Comparison of ENCODE assay signal across 7 mouse cellular contexts in the genomic region with DNA sequence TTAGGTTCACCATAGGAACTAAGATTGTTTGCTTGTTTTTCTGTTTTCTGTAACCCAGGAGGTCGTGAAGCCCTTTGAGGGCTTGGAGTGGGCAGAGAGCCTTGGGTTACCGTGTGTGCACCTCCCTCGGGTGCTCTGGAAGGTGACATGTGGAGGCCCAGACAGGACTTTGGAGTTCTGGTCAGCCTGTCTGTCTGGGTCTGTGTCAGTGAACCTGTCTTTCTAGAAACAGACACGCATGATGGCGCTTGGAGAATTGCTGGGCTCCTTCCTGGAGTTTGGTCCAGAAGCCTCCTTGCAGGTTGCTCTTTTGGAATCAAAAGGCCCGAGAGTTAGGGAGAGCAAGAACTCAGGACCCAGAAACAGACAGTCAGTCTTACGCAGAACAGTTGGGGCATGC. TPM values are rescaled to one million over a fixed set of nuclear protein-coding genes. Genes with fewer than 3 reads are reported as not detected.
DNase-seq lines count a peak whose midpoint lies in the region; ATAC-seq and TF ChIP-seq lines count a peak whose summit lies in the region.

No protein-coding gene starts in this region.

- no peak for TF ChIP-seq POLR2A in thymus, adult 2 months (IDR thresholded peaks at IDR 0.05; ENCODE audit: control insufficient read depth, extremely low read depth, insufficient read depth, low read length, poor library complexity)

- H3K36me3 ChIP-seq in thymus, adult 2 months (ENCODE audit: control insufficient read depth, insufficient read depth, low read length) = peaks cover 11% of the 10 kb centered on the region
- H3K36me3 ChIP-seq in forebrain, embryonic 16.5 days (ENCODE audit: control insufficient read depth, insufficient read depth) = peaks cover 23% of the 10 kb centered on the region
- peaks cover 67% of the 10 kb centered on the region for H3K36me3 ChIP-seq in neural tube, embryonic 13.5 days

- no peaks in the 10 kb centered on the region for H3K27me3 ChIP-seq in thymus, adult 2 months (ENCODE audit: control insufficient read depth, insufficient read depth, low read length)
- no peaks in the 10 kb centered on the region for H3K27me3 ChIP-seq in forebrain, embryonic 16.5 days (replicated peaks; ENCODE audit: control insufficient read depth, insufficient read depth, low read length)
- H3K27me3 ChIP-seq in neural tube, embryonic 13.5 days = no peaks in the 10 kb centered on the region

- H3K27ac ChIP-seq in thymus, adult 2 months (ENCODE audit: control insufficient read depth, insufficient read depth, low read length) = peak overlapping the region; percentile 34; the same call in 1 of the 2 replicates
- peak overlapping the region; percentile 85 for H3K27ac ChIP-seq in forebrain, embryonic 16.5 days (ENCODE audit: low read length)
- peak overlapping the region; percentile 97 for H3K27ac ChIP-seq in neural tube, embryonic 13.5 days (replicated peaks)

- WGBS in thymus, adult 2 months = 64% methylated on average over 7 of the region's 7 CpGs
- WGBS in forebrain, embryonic 16.5 days = 74% methylated on average over 7 of the region's 7 CpGs
- WGBS in neural tube, embryonic 13.5 days = 77% methylated on average over 7 of the region's 7 CpGs

- H3K4me2 ChIP-seq in forebrain, embryonic 16.5 days (ENCODE audit: low read length) = peak overlapping the region; percentile 56
- H3K4me2 ChIP-seq in neural tube, embryonic 13.5 days = peak overlapping the region; percentile 58

- no peak overlapping the region for H3K4me3 ChIP-seq in thymus, adult 2 months (ENCODE audit: control insufficient read depth, insufficient read depth, low read length)
- peak overlapping the region; percentile 53 for H3K4me3 ChIP-seq in forebrain, embryonic 16.5 days (replicated peaks; ENCODE audit: low read length)
- H3K4me3 ChIP-seq in neural tube, embryonic 13.5 days = peak overlapping the region; percentile 69

- H3K4me1 ChIP-seq in thymus, adult 2 months (replicated peaks; ENCODE audit: control insufficient read depth, insufficient read depth, low read length) = peaks cover 20% of the 10 kb centered on the region
- H3K4me1 ChIP-seq in forebrain, embryonic 16.5 days (replicated peaks; ENCODE audit: control insufficient read depth, insufficient read depth, low read length) = peaks cover 34% of the 10 kb centered on the region
- peaks cover 57% of the 10 kb centered on the region for H3K4me1 ChIP-seq in neural tube, embryonic 13.5 days (replicated peaks)

- no peak for DNase-seq in thymus, adult 2 months
- no peak for DNase-seq in thymus, postnatal 14 days
- DNase-seq in kidney, postnatal 10 days = peak; percentile 58
- no peak for DNase-seq in right cerebral cortex, postnatal 14 days
- DNase-seq in urinary bladder, adult 18-20 months (ENCODE audit: low spot score in 2 of 2) = no peak

- no peak for TF ChIP-seq CTCF in thymus, adult 2 months (IDR thresholded peaks at IDR 0.05; ENCODE audit: borderline replicate concordance, control insufficient read depth, extremely low read depth, insufficient read depth, low read length, poor library complexity)

- H3K9ac ChIP-seq in forebrain, embryonic 16.5 days (replicated peaks; ENCODE audit: low read depth, low read length) = peak overlapping the region; percentile 62
- peak overlapping the region; percentile 66 for H3K9ac ChIP-seq in neural tube, embryonic 13.5 days

- ATAC-seq in forebrain, embryonic 16.5 days = no peak
- peak; percentile 2; the same call in 1 of the 2 replicates for ATAC-seq in neural tube, embryonic 13.5 days (ENCODE audit: low read depth)

- no peaks in the 10 kb centered on the region for H3K9me3 ChIP-seq in forebrain, embryonic 16.5 days (ENCODE audit: control insufficient read depth, low read length)
- H3K9me3 ChIP-seq in neural tube, embryonic 13.5 days = no peaks in the 10 kb centered on the region

RNA-seq across cellular contexts. Expression of a gene that starts 0.7 kb away (rescaled TPM):
- 2,491 and 2,656 TPM in 2 replicates for polyA plus RNA-seq in thymus, adult 2 months (2012; rRNA removed)
- 5,701 and 5,899 TPM in 2 replicates for polyA plus RNA-seq in forebrain, embryonic 16.5 days (2015; fragmentation: Nextera tagmentation; extraction: Ambion mirVana)
- polyA plus RNA-seq in neural tube, embryonic 13.5 days (2015; fragmentation: Nextera tagmentation; extraction: Ambion mirVana) = 6,282 and 6,442 TPM in 2 replicates

RNA-seq across cellular contexts. Expression of a gene that starts 6.3 kb away (rescaled TPM):
- 165 and 184 TPM in 2 replicates for polyA plus RNA-seq in thymus, adult 2 months (2012; rRNA removed)
- 225 and 257 TPM in 2 replicates for polyA plus RNA-seq in forebrain, embryonic 16.5 days (2015; fragmentation: Nextera tagmentation; extraction: Ambion mirVana)
- 184 and 237 TPM in 2 replicates for polyA plus RNA-seq in neural tube, embryonic 13.5 days (2015; fragmentation: Nextera tagmentation; extraction: Ambion mirVana)

RNA-seq across cellular contexts. Expression of a gene that starts 21.3 kb away (rescaled TPM):
- polyA plus RNA-seq in thymus, adult 2 months (2012; rRNA removed) = 2.5 and 3.0 TPM in 2 replicates
- polyA plus RNA-seq in forebrain, embryonic 16.5 days (2015; fragmentation: Nextera tagmentation; extraction: Ambion mirVana) = 0.12 TPM in 1 of 2 replicates, not detected in the other
- 0.13 and 0.29 TPM in 2 replicates for polyA plus RNA-seq in neural tube, embryonic 13.5 days (2015; fragmentation: Nextera tagmentation; extraction: Ambion mirVana)

RNA-seq across cellular contexts. Expression of a gene that starts 22.5 kb away (rescaled TPM):
- 122 and 124 TPM in 2 replicates for polyA plus RNA-seq in thymus, adult 2 months (2012; rRNA removed)
- polyA plus RNA-seq in forebrain, embryonic 16.5 days (2015; fragmentation: Nextera tagmentation; extraction: Ambion mirVana) = 137 and 147 TPM in 2 replicates
- polyA plus RNA-seq in neural tube, embryonic 13.5 days (2015; fragmentation: Nextera tagmentation; extraction: Ambion mirVana) = 89.7 and 111 TPM in 2 replicates

RNA-seq across cellular contexts. Expression of a gene that starts 25.7 kb away (rescaled TPM):
- polyA plus RNA-seq in thymus, adult 2 months (2012; rRNA removed) = 35.2 and 35.5 TPM in 2 replicates
- 19.9 and 21.6 TPM in 2 replicates for polyA plus RNA-seq in forebrain, embryonic 16.5 days (2015; fragmentation: Nextera tagmentation; extraction: Ambion mirVana)
- polyA plus RNA-seq in neural tube, embryonic 13.5 days (2015; fragmentation: Nextera tagmentation; extraction: Ambion mirVana) = 21.5 and 25.9 TPM in 2 replicates

Comparison
In these comparisons a context has a peak if more than half of its experiments do, and no peak if none do; other contexts are left out.
1. H3K27ac ChIP-seq: peak in every context shown above with its lines; median percentile 97 in neural tube, embryonic 13.5 days; 85 in forebrain, embryonic 16.5 days; 34 in thymus, adult 2 months.